Mouse (Mus musculus) heart, postnatal 0 days (tissue): ENCODE measurements around the gene Sema4c. TPM values are rescaled to one million over a fixed set of nuclear protein-coding genes. Genes with fewer than 3 reads are reported as not detected.

ENCODE experiments used
- ATAC-seq: fragments of 200-750 bp; cut with Nextera tagmentation; 2 replicates; pipeline ENCODE4 v1.8.0; 2017; ENCODE audit warnings: low read depth, moderate number of reproducible peaks, moderate library complexity; ENCODE audit not compliant: insufficient read depth
- DNase-seq: peaks from one replicate; pipeline ENCODE4 v3.0.0-alpha.2; 2016; ENCODE audit warnings: low spot score
- H3K27ac ChIP-seq: fragments of 300-500 bp; sonication (generic); 2 replicates; pipeline ENCODE4 v1.5.1; 2014; ENCODE audit warnings: low read depth, mild to moderate bottlenecking
- H3K27me3 ChIP-seq: fragments of 300-500 bp; sonication (generic); 2 replicates; pipeline ENCODE4 v1.6.1; 2014; ENCODE audit warnings: low read length, mixed read lengths; ENCODE audit not compliant: control insufficient read depth, insufficient read depth
- H3K36me3 ChIP-seq: fragments of 300-500 bp; sonication (generic); replicated peaks from 2 replicates; pipeline ENCODE4 v1.6.1; 2014; ENCODE audit warnings: low read length, mixed read lengths; ENCODE audit not compliant: control insufficient read depth, insufficient read depth
- H3K4me1 ChIP-seq: fragments of 300-500 bp; sonication (generic); 2 replicates; pipeline ENCODE4 v1.6.1; 2014; ENCODE audit warnings: antibody characterized with exemption; ENCODE audit not compliant: control insufficient read depth, insufficient read depth
- H3K4me2 ChIP-seq: fragments of 300-500 bp; sonication (generic); 2 replicates; pipeline ENCODE4 v1.6.1; 2014; ENCODE audit warnings: low read depth, mild to moderate bottlenecking, low read length, moderate library complexity
- H3K4me3 ChIP-seq: fragments of 300-500 bp; sonication (generic); 2 replicates; pipeline ENCODE4 v1.5.1; 2014; ENCODE audit warnings: low read depth, low read length
- H3K9ac ChIP-seq: fragments of 300-500 bp; sonication (generic); replicated peaks from 2 replicates; pipeline ENCODE4 v1.6.1; 2014; ENCODE audit warnings: low read depth, low read length, mixed read lengths
- H3K9me3 ChIP-seq: fragments of 300-500 bp; sonication (generic); replicated peaks from 2 replicates; pipeline ENCODE4 v1.6.1; 2016; ENCODE audit warnings: low read length; ENCODE audit not compliant: control insufficient read depth
- CTCF ChIP-seq: IDR thresholded peaks from 2 replicates; pipeline ENCODE4 v1.5.1; 2016; ENCODE audit warnings: antibody characterized with exemption, control low read depth, low read depth
- EP300 ChIP-seq: IDR thresholded peaks from 2 replicates; pipeline ENCODE4 v1.6.1; 2016; ENCODE audit warnings: antibody characterized with exemption, low read depth
- WGBS: fragments of 180-500 bp; shearing (Covaris S2); extraction: QIAGEN DNeasy Blood & Tissue Kit; methylation state at CpG from one replicate; pipeline ENCODE4 v1.1.7; 2014; 5-methylcytosine and 5-hydroxymethylcytosine counted together
- polyA plus RNA-seq: library from polyadenylated mRNA; unstranded; fragments of >200 nt; fragmentation: Nextera tagmentation; extraction: Ambion mirVana; gene quantifications from 2 replicates; pipeline ENCODE4 v1.2.1, GENCODE M21; 2015
- total RNA-seq: library from RNA; depleted of rRNA; stranded (reverse); fragments of >200 nt; gene quantifications from 2 replicates; pipeline ENCODE4 v1.2.3, GENCODE M21; 2014; ENCODE audit warnings: low replicate concordance

The Sema4c gene
- total and polyA plus RNA-seq, 2 experiments from 2014 or later, result 5.7 to 13.2 TPM

DNA sequence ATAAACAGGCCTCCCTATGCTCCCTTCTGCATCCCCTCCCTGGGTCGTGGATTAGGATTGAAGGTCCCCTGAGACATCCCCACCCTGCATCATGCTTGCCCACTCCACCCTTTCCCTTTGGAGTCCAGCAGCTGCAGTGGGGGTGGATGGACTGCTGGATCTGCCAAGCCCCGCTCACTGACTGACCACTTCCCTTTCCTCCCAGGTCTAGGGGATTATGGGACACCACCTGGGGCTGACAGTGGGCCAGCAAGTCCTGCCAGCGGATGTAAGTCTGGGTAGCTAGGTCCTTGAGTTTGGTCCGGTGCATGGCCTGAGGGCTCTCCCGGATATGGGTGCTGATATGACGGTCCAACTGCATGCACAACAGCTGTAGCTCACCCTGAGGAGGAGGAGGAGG, 6.0 kb upstream of the Sema4c start:
- Histone ChIP-seq H3K4me1 (peaks cover 22% of the 10 kb centered on the region; the same call in 1 of the 2 replicates), H3K9me3 (no peaks in the 10 kb centered on the region), H3K9ac (no peak overlapping the region), H3K4me2 (no peak overlapping the region), H3K27me3 (no peaks in the 10 kb centered on the region), H3K27ac (no peak overlapping the region), H3K36me3 (no peaks in the 10 kb centered on the region), H3K4me3 (no peak overlapping the region)
- DNase-seq, result no peak
- no peak for ATAC-seq
- TF ChIP-seq EP300 (no peak), CTCF (no peak)
- WGBS, result 65% methylated on average over 6 of the region's 6 CpGs

DNA sequence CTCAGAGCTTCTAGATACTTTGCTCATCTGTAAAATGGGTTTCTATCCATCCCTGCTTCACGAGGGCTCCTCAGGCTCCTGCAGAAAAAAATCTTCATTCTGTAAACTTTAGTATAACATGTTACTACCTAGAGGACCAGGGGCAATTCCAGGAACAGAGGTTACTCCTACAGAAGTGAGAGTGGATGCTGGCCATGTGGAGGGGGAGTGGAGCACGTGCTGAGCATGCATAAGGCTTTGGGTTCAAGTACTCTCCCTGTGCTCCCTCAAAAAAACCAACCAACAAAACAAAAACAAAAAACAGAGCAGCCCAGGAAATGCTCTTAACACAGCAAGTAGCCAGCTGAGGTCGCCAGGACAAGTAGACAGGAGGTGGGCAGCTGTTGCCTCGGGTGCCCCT, 5.5 kb upstream of the Sema4c start:
- no peak overlapping the region for H3K4me2 ChIP-seq
- WGBS, result 77% methylated on average over 4 of the region's 4 CpGs
- no peaks in the 10 kb centered on the region for H3K9me3 ChIP-seq
- peaks cover 23% of the 10 kb centered on the region; the same call in 1 of the 2 replicates for H3K4me1 ChIP-seq
- no peak overlapping the region for H3K9ac ChIP-seq
- no peaks in the 10 kb centered on the region for H3K36me3 ChIP-seq
- no peak overlapping the region for H3K4me3 ChIP-seq
- no peak overlapping the region for H3K27ac ChIP-seq
- no peak for TF ChIP-seq CTCF
- no peak for TF ChIP-seq EP300
- DNase-seq (no peak), ATAC-seq (no peak)
- no peaks in the 10 kb centered on the region for H3K27me3 ChIP-seq

DNA sequence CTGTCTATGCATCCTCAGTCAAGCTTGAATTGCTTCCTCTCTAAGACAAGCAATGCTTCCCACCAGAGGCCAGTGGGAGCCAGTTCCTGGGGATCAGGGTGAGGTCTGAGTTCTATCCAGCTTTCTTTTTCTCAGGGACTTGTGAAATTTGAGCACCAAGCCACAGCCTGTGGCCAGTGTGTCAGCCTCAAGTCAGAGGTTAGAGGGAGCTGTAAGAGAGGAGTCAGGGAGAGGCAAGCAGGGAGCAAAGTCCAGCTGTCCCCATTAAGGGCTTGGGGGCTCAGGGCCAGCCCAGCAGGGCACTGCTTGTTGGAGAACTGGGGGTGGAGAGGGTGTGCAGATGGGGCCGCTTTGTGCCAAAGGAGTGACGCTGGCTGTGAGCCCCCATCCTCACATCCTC, 5.0 kb upstream of the Sema4c start:
- no peak overlapping the region for H3K4me3 ChIP-seq
- no peaks in the 10 kb centered on the region for H3K27me3 ChIP-seq
- ATAC-seq, result no peak
- DNase-seq, result no peak
- H3K4me1 ChIP-seq, result peaks cover 25% of the 10 kb centered on the region; the same call in 1 of the 2 replicates
- TF ChIP-seq CTCF (no peak), EP300 (no peak)
- H3K9me3 ChIP-seq, result no peaks in the 10 kb centered on the region
- 81% methylated on average over 2 of the region's 2 CpGs for WGBS
- H3K27ac ChIP-seq, result no peak overlapping the region
- H3K9ac ChIP-seq, result no peak overlapping the region
- H3K4me2 ChIP-seq, result no peak overlapping the region
- H3K36me3 ChIP-seq, result no peaks in the 10 kb centered on the region

DNA sequence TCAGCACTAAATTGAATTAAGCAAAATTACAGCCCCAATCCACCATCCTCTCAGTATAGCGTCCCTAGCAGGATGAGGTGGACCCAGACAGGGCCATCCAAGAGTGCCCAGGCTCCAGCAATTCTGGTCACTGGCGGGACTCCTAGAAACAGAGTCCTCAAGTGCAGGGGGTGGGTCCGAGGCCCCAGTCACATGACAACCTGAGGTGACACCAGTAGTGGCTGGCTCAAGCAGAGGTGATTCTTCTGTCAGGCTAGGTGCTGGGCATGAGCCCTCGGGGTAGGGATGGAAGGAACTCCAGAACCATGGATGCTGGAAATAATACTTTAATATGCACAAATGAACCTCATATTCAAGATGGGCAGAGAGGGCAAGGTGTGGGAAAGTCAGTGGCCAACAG, 4.2 kb upstream of the Sema4c start:
- H3K27ac ChIP-seq, result no peak overlapping the region
- H3K9ac ChIP-seq, result no peak overlapping the region
- no peak overlapping the region for H3K4me2 ChIP-seq
- 54% methylated on average over 4 of the region's 4 CpGs for WGBS
- no peak for DNase-seq
- no peak for ATAC-seq
- no peaks in the 10 kb centered on the region for H3K36me3 ChIP-seq
- no peak overlapping the region for H3K4me3 ChIP-seq
- peaks cover 25% of the 10 kb centered on the region; the same call in 1 of the 2 replicates for H3K4me1 ChIP-seq
- TF ChIP-seq CTCF (no peak), EP300 (no peak)
- H3K27me3 ChIP-seq, result no peaks in the 10 kb centered on the region
- H3K9me3 ChIP-seq, result no peaks in the 10 kb centered on the region

DNA sequence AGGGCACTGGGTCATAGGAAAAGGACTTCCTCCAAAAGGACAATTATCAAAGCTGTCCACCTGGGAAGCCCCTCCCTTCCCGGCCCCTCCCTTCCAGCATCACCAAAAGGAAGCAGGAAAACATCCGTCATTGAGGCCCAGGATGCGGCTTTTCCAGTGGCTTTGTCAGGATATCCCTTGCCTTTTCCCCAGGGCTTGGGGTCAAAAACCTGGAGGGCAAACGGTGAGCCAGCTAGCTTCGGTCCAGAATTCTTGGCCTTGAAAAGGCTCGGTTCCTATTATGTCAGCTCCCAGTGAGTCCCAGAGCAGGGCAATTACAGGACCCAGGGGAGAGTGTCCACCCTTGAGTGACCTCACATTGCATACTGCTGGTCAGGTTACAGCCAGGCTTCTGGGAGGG, 2.8 kb upstream of the Sema4c start:
- 61% methylated on average over 6 of the region's 6 CpGs for WGBS
- ATAC-seq, result no peak
- Histone ChIP-seq H3K4me2 (no peak overlapping the region), H3K9me3 (no peaks in the 10 kb centered on the region), H3K36me3 (no peaks in the 10 kb centered on the region), H3K27ac (no peak overlapping the region), H3K9ac (no peak overlapping the region), H3K4me3 (no peak overlapping the region), H3K4me1 (peaks cover 26% of the 10 kb centered on the region; the same call in 1 of the 2 replicates), H3K27me3 (no peaks in the 10 kb centered on the region)
- no peak for DNase-seq
- TF ChIP-seq CTCF, result no peak
- TF ChIP-seq EP300, result 0 out of 2 replicates have a peak, but pooled peaks have one; percentile 38

DNA sequence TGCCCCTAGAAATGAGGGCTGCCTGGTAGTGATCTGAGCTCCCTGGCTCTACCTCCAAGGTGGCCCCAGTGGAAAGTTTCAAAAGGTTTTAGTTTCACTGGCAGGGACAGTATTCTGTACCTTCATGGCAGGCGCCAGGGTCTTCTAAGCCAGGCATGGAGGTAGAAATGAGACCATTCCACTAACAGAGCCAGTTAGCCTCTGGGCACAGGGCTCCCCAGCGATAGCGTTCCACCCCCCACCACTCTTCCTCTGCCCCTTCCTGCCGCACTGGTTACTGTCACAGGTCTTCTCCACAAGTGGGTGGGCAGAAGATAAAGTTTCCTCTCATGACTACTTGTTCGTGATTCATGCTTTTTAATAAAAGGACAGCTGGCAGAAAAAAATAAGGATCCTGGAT, 1.7 kb upstream of the Sema4c start:
- Histone ChIP-seq H3K36me3 (peaks cover under 1% of the 10 kb centered on the region; the same call in 1 of the 2 replicates), H3K4me2 (no peak overlapping the region), H3K27me3 (no peaks in the 10 kb centered on the region), H3K4me1 (peaks cover 34% of the 10 kb centered on the region; the same call in 1 of the 2 replicates), H3K9me3 (no peaks in the 10 kb centered on the region), H3K9ac (no peak overlapping the region), H3K4me3 (no peak overlapping the region), H3K27ac (no peak overlapping the region)
- DNase-seq (no peak), ATAC-seq (no peak)
- TF ChIP-seq EP300, result no peak
- no peak for TF ChIP-seq CTCF
- WGBS, result 65% methylated on average over 5 of the region's 5 CpGs
